Comparison of ENCODE assay signal across 9 mouse cellular contexts in genomic region chr1:119423510-119423909, GRCm38 (mm10). TPM values are rescaled to one million over a fixed set of nuclear protein-coding genes. Genes with fewer than 3 reads are reported as not detected.
A peak's percentile ranks its signal among the peaks of the same experiment; 100 is the strongest.
DNase-seq lines count a peak whose midpoint lies in the region; ATAC-seq and TF ChIP-seq lines count a peak whose summit lies in the region.
"Had no signal": no experiment of that assay in that cellular context is flagged by ENCODE, and none has a peak within 500 bp of the region (broad histone marks: within the 10 kb centered on the region; RNA-seq: fewer than 3 reads in every experiment).

No protein-coding gene starts in this region.

- no peaks in the 10 kb centered on the region for H3K9me3 ChIP-seq in hindbrain, embryonic 14.5 days (ENCODE audit: control insufficient read depth, low read length)

- peak; percentile 57 to 63 for DNase-seq in heart, adult 2 months
- no peak for DNase-seq in heart, postnatal 25 days (ENCODE audit: low spot score)
- DNase-seq in Muller cell, postnatal 12 days (ENCODE audit: inconsistent ontology term) = peak; percentile 49
- peak; percentile 64 for DNase-seq in embryo, embryonic 10 days (ENCODE audit: low spot score)
- peak; percentile 58 for DNase-seq in hindbrain, embryonic 14.5 days (ENCODE audit: low spot score)
- DNase-seq in lung, adult 18-20 months = peak; percentile 43 to 60
- peak; percentile 65 for DNase-seq in right cerebral cortex, postnatal 14 days

- intact Hi-C loops in heart, adult 2 months (cut with DNase I) = loop anchor here (1.0 to 10.0 kb wide), 2 partner anchors 169 to 329 kb away; no protein-coding TSS in a partner anchor
- intact Hi-C loops in heart, postnatal 25 days (cut with DNase I) = loop anchor here (1.0 to 10.0 kb wide), 4 partner anchors 166 to 659 kb away; no protein-coding TSS in a partner anchor

- no peak overlapping the region for H3K9ac ChIP-seq in heart, adult 2 months (ENCODE audit: low read depth, low read length)
- H3K9ac ChIP-seq in hindbrain, embryonic 14.5 days = no peak overlapping the region

- TF ChIP-seq EP300 in heart, adult 2 months (IDR thresholded peaks at IDR 0.05; ENCODE audit: insufficient read depth, low read depth, low read length) = peak; percentile 66; the same call in 1 of the 2 replicates

- 5% methylated on average over 14 of the region's 14 CpGs for WGBS in heart, adult 2 months
- WGBS in hindbrain, embryonic 14.5 days = 2% methylated on average over 12 of the region's 14 CpGs

- H3K27me3 ChIP-seq in heart, adult 2 months (ENCODE audit: control insufficient read depth, insufficient read depth, low read length) = peaks cover 11% of the 10 kb centered on the region
- H3K27me3 ChIP-seq in hindbrain, embryonic 14.5 days (ENCODE audit: control insufficient read depth, insufficient read depth, low read length) = peaks cover 49% of the 10 kb centered on the region

- no peak overlapping the region for H3K4me2 ChIP-seq in hindbrain, embryonic 14.5 days (replicated peaks)

- no peaks in the 10 kb centered on the region for H3K4me1 ChIP-seq in heart, adult 2 months (ENCODE audit: control insufficient read depth, insufficient read depth, low read length)
- H3K4me1 ChIP-seq in hindbrain, embryonic 14.5 days (replicated peaks; ENCODE audit: control insufficient read depth, insufficient read depth, low read length) = peaks cover 20% of the 10 kb centered on the region

- TF ChIP-seq CTCF in heart, adult 2 months (IDR thresholded peaks at IDR 0.05) = peak; percentile 81

- no peak overlapping the region for H3K27ac ChIP-seq in heart, adult 2 months
- H3K27ac ChIP-seq in hindbrain, embryonic 14.5 days = no peak overlapping the region

- ATAC-seq in hindbrain, embryonic 14.5 days (ENCODE audit: low FRiP score) = no peak
- no peak for ATAC-seq in CD4-positive, CD25-positive, alpha-beta regulatory T cell, adult 4 months

- H3K79me2 ChIP-seq in heart, adult 2 months (replicated peaks; ENCODE audit: control insufficient read depth, insufficient read depth, low read length) = no peaks in the 10 kb centered on the region

- no peaks in the 10 kb centered on the region for H3K36me3 ChIP-seq in heart, adult 2 months (ENCODE audit: control insufficient read depth, insufficient read depth, low read length)
- H3K36me3 ChIP-seq in hindbrain, embryonic 14.5 days (replicated peaks; ENCODE audit: control insufficient read depth, insufficient read depth) = no peaks in the 10 kb centered on the region

- TF ChIP-seq POLR2A in heart, adult 2 months (IDR thresholded peaks at IDR 0.05; ENCODE audit: insufficient read depth, low read depth, low read length) = no peak

- H3K4me3 ChIP-seq in heart, adult 2 months = no peak overlapping the region
- H3K4me3 ChIP-seq in hindbrain, embryonic 14.5 days (replicated peaks; ENCODE audit: low read length) = no peak overlapping the region

RNA-seq across cellular contexts. Expression of gene Inhbb, which starts 1.5 kb away (rescaled TPM):
- 1 to 10 TPM in 1 of 2 experiments, under 1 TPM in 1; 0.99 to 1.1 TPM for total RNA-seq in heart, adult 2 months (2021)
- 1.3 and 2.2 TPM in 2 replicates for polyA plus RNA-seq in heart, adult 2 months (2012; rRNA removed)
- total RNA-seq in heart, postnatal 25 days (2021) = 1 to 10 TPM in 1 of 2 experiments, under 1 TPM in 1; 0.99 to 1.9 TPM
- 1.8 and 2.7 TPM in 2 replicates for polyA plus RNA-seq in hindbrain, embryonic 14.5 days (2014; fragmentation: Nextera tagmentation; extraction: Ambion mirVana)
- not detected for polyA plus RNA-seq in CD4-positive, CD25-positive, alpha-beta regulatory T cell, adult 4 months (2017; shearing (Covaris generic))
- total RNA-seq: MEL had no signal
